Mouse (Mus musculus) liver, adult 2 months (tissue): ENCODE data around the gene Ptgfrn. TPM values are rescaled to one million over a fixed set of nuclear protein-coding genes. Genes with fewer than 3 reads are reported as not detected.

Experiments
- DNase-seq: peaks from one replicate; pipeline ENCODE4 v3.0.0-alpha.2; 2011; ENCODE audit warnings: low read depth, low spot score; ENCODE audit errors: extremely low read depth
- H3K27ac ChIP-seq: fragments of 200-500 bp; replicated peaks from 2 replicates; pipeline ENCODE4 v1.5.1; 2012; ENCODE audit warnings: low read depth, mild to moderate bottlenecking, control low read depth, inconsistent platforms, low read length; ENCODE audit not compliant: insufficient read depth
- H3K27me3 ChIP-seq: fragments of 200-500 bp; 2 replicates; pipeline ENCODE4 v1.6.1; 2012; ENCODE audit warnings: mild to moderate bottlenecking, moderate library complexity, low read length, inconsistent platforms; ENCODE audit not compliant: control insufficient read depth, insufficient read depth
- H3K36me3 ChIP-seq: fragments of 200-500 bp; 2 replicates; pipeline ENCODE4 v1.6.1; 2012; ENCODE audit warnings: low read length, inconsistent platforms; ENCODE audit not compliant: control insufficient read depth, insufficient read depth
- H3K4me1 ChIP-seq: fragments of 200-500 bp; 2 replicates; pipeline ENCODE4 v1.6.1; 2011; ENCODE audit warnings: low read length; ENCODE audit not compliant: control insufficient read depth, insufficient read depth
- H3K4me3 ChIP-seq: fragments of 200-500 bp; 2 replicates; pipeline ENCODE4 v1.5.1; 2011; ENCODE audit warnings: low read depth, mild to moderate bottlenecking, control low read depth, low read length, moderate library complexity; ENCODE audit not compliant: insufficient read depth
- H3K79me2 ChIP-seq: fragments of 200-500 bp; 2 replicates; pipeline ENCODE4 v1.6.1; 2012; ENCODE audit warnings: inconsistent platforms, mild to moderate bottlenecking, low read length, moderate library complexity; ENCODE audit not compliant: control insufficient read depth, insufficient read depth
- H3K9ac ChIP-seq: fragments of 200-500 bp; 2 replicates; pipeline ENCODE4 v1.6.1; 2012; ENCODE audit warnings: low read depth, mild to moderate bottlenecking, control low read depth, inconsistent platforms, low read length
- CTCF ChIP-seq: fragments of 200-500 bp; IDR thresholded peaks from 2 replicates; pipeline ENCODE4 v1.5.1; 2011; ENCODE audit warnings: low read depth, low read length, control low read depth
- POLR2A ChIP-seq: fragments of 200-500 bp; IDR thresholded peaks from 2 replicates; pipeline ENCODE4 v1.6.1; 2011; ENCODE audit warnings: low read length, control low read depth; ENCODE audit not compliant: insufficient read depth; ENCODE audit errors: extremely low read depth
- WGBS: fragments of 180-500 bp; shearing (Covaris S2); methylation state at CpG from one replicate; pipeline ENCODE4 v1.1.7; 2018; 5-methylcytosine and 5-hydroxymethylcytosine counted together
- polyA plus RNA-seq: library from polyadenylated mRNA; depleted of rRNA; stranded (reverse); fragments of >200 nt; gene quantifications from 2 replicates; pipeline ENCODE4 v1.2.3, GENCODE M21; 2012; rRNA removed
- total RNA-seq: library from RNA; depleted of rRNA; stranded (reverse); fragments of >200 nt; gene quantifications from 2 replicates; pipeline ENCODE4 v1.2.3, GENCODE M21; 2014; rRNA removed

Ptgfrn gene
- total and polyA plus RNA-seq, 2 experiments = 0.88 to 1.8 TPM

DNA sequence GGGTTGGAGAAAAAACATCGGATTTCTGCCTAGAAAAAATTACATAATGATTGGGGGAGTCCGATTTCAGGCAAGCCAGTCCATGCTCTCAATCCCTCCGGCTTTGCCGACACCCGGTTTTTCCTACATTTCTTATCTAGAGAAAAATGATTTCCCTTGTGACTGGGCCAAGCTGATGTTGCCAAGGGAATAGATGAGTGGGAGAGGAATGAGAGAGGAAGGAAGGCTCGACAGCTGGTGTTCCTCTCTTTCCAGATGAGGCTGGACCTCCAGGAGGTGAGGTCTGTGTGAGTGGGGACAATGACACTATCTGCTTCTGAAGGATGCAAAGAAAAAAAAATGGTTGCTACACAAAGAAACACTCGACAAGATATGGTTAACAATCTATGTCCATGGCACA, 116.9 kb downstream of the Ptgfrn start:
- WGBS = 69% methylated on average over 7 of the region's 7 CpGs
- no peak for TF ChIP-seq POLR2A
- no peak for TF ChIP-seq CTCF
- no peak overlapping the region for H3K9ac ChIP-seq
- H3K79me2 ChIP-seq = no peaks in the 10 kb centered on the region
- DNase-seq = no peak
- H3K4me3 ChIP-seq = no peak overlapping the region
- no peak overlapping the region for H3K27ac ChIP-seq
- no peaks in the 10 kb centered on the region for H3K27me3 ChIP-seq
- no peaks in the 10 kb centered on the region; the same call in 1 of the 2 replicates for H3K4me1 ChIP-seq
- no peaks in the 10 kb centered on the region for H3K36me3 ChIP-seq

Other genes with a start within 250 kb of the Ptgfrn start
- 0.74 and 0.92 TPM in 2 replicates for gene Trim45, start 188.1 kb downstream of the Ptgfrn start, total RNA-seq
- 0.83 and 0.95 TPM in 2 replicates for gene Trim45, start 188.1 kb downstream of the Ptgfrn start, polyA plus RNA-seq
- 2.6 TPM in 2 replicates for gene Ttf2, start 140.6 kb downstream of the Ptgfrn start, total RNA-seq
- 1.3 and 1.9 TPM in 2 replicates for gene Ttf2, start 140.6 kb downstream of the Ptgfrn start, polyA plus RNA-seq
- gene Cd101, start 80.7 kb downstream of the Ptgfrn start, total RNA-seq = under 0.01 TPM in 1 of 2 replicates, not detected in the other
- gene Cd101, start 80.7 kb downstream of the Ptgfrn start, polyA plus RNA-seq = 0.06 and 0.07 TPM in 2 replicates
- 0.87 and 1.0 TPM in 2 replicates for gene Cd2, start 177.7 kb upstream of the Ptgfrn start, total RNA-seq
- gene Cd2, start 177.7 kb upstream of the Ptgfrn start, polyA plus RNA-seq = 0.33 and 0.45 TPM in 2 replicates